Mouse (Mus musculus) liver, embryonic 14.5 days (tissue): ENCODE data around the gene Cox14. TPM values are rescaled to one million over a fixed set of nuclear protein-coding genes. Genes with fewer than 3 reads are reported as not detected.

Source experiments
- ATAC-seq: fragments of 200-750 bp; cut with Nextera tagmentation; 2 replicates; pipeline ENCODE4 v1.8.0; 2017; ENCODE audit warnings: moderate number of reproducible peaks, mild to moderate bottlenecking, moderate library complexity; ENCODE audit not compliant: insufficient read depth
- DNase-seq, 3 experiments: peaks; one replicate each; pipeline ENCODE4 v3.0.0-alpha.2; 2012 to 2013; ENCODE audit warnings: low read depth in 3 of 3, low spot score in 3 of 3
- H3K27ac ChIP-seq: fragments of 300-500 bp; sonication (generic); 2 replicates; pipeline ENCODE4 v1.5.1; 2014; ENCODE audit warnings: moderate library complexity, mild to moderate bottlenecking, control low read depth, inconsistent platforms
- H3K27me3 ChIP-seq: fragments of 300-500 bp; sonication (generic); 2 replicates; pipeline ENCODE4 v1.6.1; 2014; ENCODE audit warnings: mild to moderate bottlenecking, low read length, moderate library complexity; ENCODE audit not compliant: control insufficient read depth, insufficient read depth
- H3K36me3 ChIP-seq: fragments of 300-500 bp; sonication (generic); replicated peaks from 2 replicates; pipeline ENCODE4 v1.6.1; 2014; ENCODE audit warnings: low read depth; ENCODE audit not compliant: control insufficient read depth, insufficient read depth
- H3K4me1 ChIP-seq, 2 experiments: fragments of 200-500 bp in 1 of 2; fragments of 300-500 bp in 1 of 2; sonication (generic) in 1 of 2; replicated peaks; 2 replicates each; pipeline ENCODE4 v1.6.1; 2012 to 2014; ENCODE audit warnings: antibody characterized with exemption in 1 of 2, inconsistent platforms in 1 of 2, low read length in 1 of 2; ENCODE audit not compliant: control insufficient read depth in 2 of 2, insufficient read depth in 2 of 2
- H3K4me2 ChIP-seq: fragments of 300-500 bp; sonication (generic); 2 replicates; pipeline ENCODE4 v1.6.1; 2014; ENCODE audit warnings: low read depth, mild to moderate bottlenecking, control low read depth, moderate library complexity
- H3K4me3 ChIP-seq, 2 experiments: fragments of 200-500 bp in 1 of 2; fragments of 300-500 bp in 1 of 2; sonication (generic) in 1 of 2; 2 replicates each; pipeline ENCODE4 v1.5.1; 2012 to 2014; ENCODE audit warnings: low read depth in 2 of 2, low read length in 2 of 2, mild to moderate bottlenecking in 2 of 2, control low read depth in 1 of 2, inconsistent platforms in 1 of 2, moderate library complexity in 1 of 2; ENCODE audit not compliant: insufficient read depth in 1 of 2
- H3K9ac ChIP-seq: fragments of 300-500 bp; sonication (generic); replicated peaks from 2 replicates; pipeline ENCODE4 v1.6.1; 2014; ENCODE audit warnings: mild to moderate bottlenecking, control low read depth, moderate library complexity
- H3K9me3 ChIP-seq: fragments of 300-500 bp; sonication (generic); 2 replicates; pipeline ENCODE4 v1.6.1; 2016; ENCODE audit warnings: low read length, mixed read lengths; ENCODE audit not compliant: control insufficient read depth
- CTCF ChIP-seq: IDR thresholded peaks from 2 replicates; pipeline ENCODE4 v1.5.1; 2016; ENCODE audit warnings: antibody characterized with exemption, low read depth, control low read depth
- EP300 ChIP-seq: IDR thresholded peaks from 2 replicates; pipeline ENCODE4 v1.6.1; 2016; ENCODE audit warnings: antibody characterized with exemption, low read depth
- WGBS: fragments of 180-500 bp; shearing (Covaris S2); extraction: QIAGEN DNeasy Blood & Tissue Kit; methylation state at CpG from one replicate; pipeline ENCODE4 v1.1.7; 2014; ENCODE audit not compliant: insufficient replicate concordance; 5-methylcytosine and 5-hydroxymethylcytosine counted together
- polyA plus RNA-seq, 2 experiments: library from polyadenylated mRNA; depleted of rRNA in 1 of 2; stranded (reverse) in 1 of 2; unstranded in 1 of 2; fragments of >200 nt; fragmentation: Nextera tagmentation in 1 of 2; extraction: Ambion mirVana in 1 of 2; gene quantifications; 2 replicates each; pipeline versions ENCODE4 v1.2.1 to v1.2.3; 2012 to 2014

The Cox14 gene
- polyA plus RNA-seq, 2 experiments = 67.6 to 84.9 TPM

- no peak overlapping the region for H3K4me3 ChIP-seq
- H3K4me2 ChIP-seq = no peak overlapping the region
- no peak for TF ChIP-seq EP300
- no peak for TF ChIP-seq CTCF
- no peaks in the 10 kb centered on the region for H3K4me1 ChIP-seq
- no peak overlapping the region for H3K9ac ChIP-seq
- no peaks in the 10 kb centered on the region for H3K36me3 ChIP-seq
- no peak overlapping the region for H3K27ac ChIP-seq
- 85% methylated on average over 11 of the region's 11 CpGs for WGBS
- DNase-seq (no peak), ATAC-seq (no peak)
- H3K9me3 ChIP-seq = no peaks in the 10 kb centered on the region
- H3K27me3 ChIP-seq = no peaks in the 10 kb centered on the region
Observed at GRCm38 (mm10) chr15:99736675-99737074, 11.3 kb downstream of the Cox14 start.

GRCm38 (mm10) chr15:99740229-99740628, 14.8 kb downstream of the Cox14 start:
- 73% methylated on average over 4 of the region's 4 CpGs for WGBS
- ATAC-seq (no peak), DNase-seq (no peak)
- Histone ChIP-seq H3K4me2 (no peak overlapping the region), H3K9ac (no peak overlapping the region), H3K4me1 (no peaks in the 10 kb centered on the region), H3K4me3 (no peak overlapping the region), H3K27ac (no peak overlapping the region), H3K9me3 (no peaks in the 10 kb centered on the region), H3K27me3 (no peaks in the 10 kb centered on the region), H3K36me3 (no peaks in the 10 kb centered on the region)
- no peak for TF ChIP-seq CTCF
- no peak for TF ChIP-seq EP300

- DNase-seq (no peak), ATAC-seq (no peak)
- Histone ChIP-seq H3K4me1 (peaks cover 0 to 4% of the 10 kb centered on the region in 2 experiments; a peak in 1 of 4 replicates), H3K36me3 (no peaks in the 10 kb centered on the region), H3K4me3 (no peak overlapping the region), H3K9ac (no peak overlapping the region), H3K27ac (no peak overlapping the region), H3K4me2 (no peak overlapping the region), H3K9me3 (no peaks in the 10 kb centered on the region), H3K27me3 (no peaks in the 10 kb centered on the region)
- 63% methylated on average over 3 of the region's 3 CpGs for WGBS
- no peak for TF ChIP-seq CTCF
Observed at GRCm38 (mm10) chr15:99754204-99754603, 28.8 kb downstream of the Cox14 start.

- Histone ChIP-seq H3K9ac (no peak overlapping the region), H3K4me3 (no peak overlapping the region), H3K4me1 (peaks cover 5% of the 10 kb centered on the region in 2 experiments; a peak in 2 of 4 replicates), H3K9me3 (no peaks in the 10 kb centered on the region), H3K27ac (no peak overlapping the region), H3K27me3 (no peaks in the 10 kb centered on the region), H3K36me3 (no peaks in the 10 kb centered on the region), H3K4me2 (no peak overlapping the region)
- TF ChIP-seq EP300 (no peak), CTCF (no peak)
- 30% methylated on average over 4 of the region's 4 CpGs for WGBS
- DNase-seq (no peak), ATAC-seq (no peak)
Observed at GRCm38 (mm10) chr15:99767467-99767866, 42.0 kb downstream of the Cox14 start.

GRCm38 (mm10) chr15:99768761-99769160, 43.3 kb downstream of the Cox14 start:
- no peak overlapping the region for H3K9ac ChIP-seq
- peaks cover 5% of the 10 kb centered on the region in 2 experiments; a peak in 2 of 4 replicates for H3K4me1 ChIP-seq
- ATAC-seq = no peak
- no peak overlapping the region for H3K27ac ChIP-seq
- no peak for TF ChIP-seq EP300
- no peak for TF ChIP-seq CTCF
- H3K4me2 ChIP-seq = no peak overlapping the region
- no peaks in the 10 kb centered on the region for H3K9me3 ChIP-seq
- no peaks in the 10 kb centered on the region for H3K36me3 ChIP-seq
- H3K27me3 ChIP-seq = no peaks in the 10 kb centered on the region
- no peak overlapping the region for H3K4me3 ChIP-seq
- no peak for DNase-seq
- WGBS = 81% methylated on average over 1 of the region's 1 CpGs
